ENCODE assay signal across 8 mouse cellular contexts in the genomic region with DNA sequence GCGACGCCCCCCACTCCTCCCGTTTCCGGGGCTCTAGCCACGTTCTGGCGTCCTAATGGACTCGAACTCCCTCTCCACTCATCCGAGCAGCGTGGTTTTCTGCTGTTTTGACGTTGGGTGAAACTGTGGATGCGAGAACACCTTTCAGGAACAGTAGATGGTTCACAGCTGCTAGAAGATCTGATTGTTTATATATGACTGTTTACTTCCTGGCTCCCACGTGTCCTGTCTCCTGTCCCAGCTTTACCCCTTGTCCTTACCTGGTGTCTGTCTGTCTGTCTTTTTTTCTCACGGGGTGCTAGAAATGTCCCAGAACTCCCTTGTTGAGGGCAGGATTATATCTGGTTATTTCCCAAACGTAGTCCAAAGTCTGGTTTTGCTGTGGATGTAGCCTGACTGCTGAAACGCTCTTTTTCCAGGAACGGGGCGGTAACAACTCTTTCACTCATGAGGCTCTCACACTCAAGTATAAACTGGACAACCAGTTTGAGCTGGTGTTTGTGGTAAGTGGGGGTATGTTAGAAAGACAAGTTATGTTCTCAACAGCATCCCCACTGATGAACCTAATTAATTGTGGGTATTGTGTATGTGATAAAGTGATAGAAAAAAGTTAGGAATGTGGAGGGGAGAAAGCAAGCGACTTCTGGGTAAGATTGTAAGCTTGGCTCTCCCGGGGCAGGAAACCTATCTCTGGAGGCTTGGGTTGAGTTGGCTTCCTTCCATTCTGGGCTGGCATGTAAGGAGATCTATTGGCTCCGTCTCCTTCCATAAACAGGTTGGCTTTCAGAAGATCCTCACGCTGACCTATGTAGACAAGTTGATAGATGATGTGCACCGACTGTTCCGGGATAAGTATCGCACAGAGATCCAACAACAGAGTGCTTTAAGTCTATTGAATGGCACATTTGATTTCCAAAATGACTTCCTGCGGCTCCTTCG. TPM values are rescaled to one million over a fixed set of nuclear protein-coding genes. Genes with fewer than 3 reads are reported as not detected.
DNase-seq lines count a peak whose midpoint lies in the region; ATAC-seq and TF ChIP-seq lines count a peak whose summit lies in the region.

No protein-coding gene starts in this region.

- peak overlapping the region; percentile 89 for H3K9ac ChIP-seq in neural tube, embryonic 15.5 days (replicated peaks)

- ATAC-seq in erythroblast, adult 5-6 weeks (replicated peaks; ENCODE audit: low FRiP score, poor library complexity, severe bottlenecking), result no peak
- no peak for ATAC-seq in neural tube, embryonic 15.5 days (ENCODE audit: low FRiP score)
- no peak for ATAC-seq in frontal cortex, adult (ENCODE audit: low TSS enrichment)

- H3K79me2 ChIP-seq in C2C12 (ENCODE audit: control insufficient read depth, insufficient read depth), result peaks cover 26% of the 10 kb centered on the region

- 36% methylated on average over 26 of the region's 26 CpGs for WGBS in neural tube, embryonic 15.5 days

- H3ac ChIP-seq in C2C12 (ENCODE audit: control insufficient read depth, insufficient read length, low read depth), result peak overlapping the region; percentile 73

- peaks cover 16% of the 10 kb centered on the region for H3K79me3 ChIP-seq in C2C12 (ENCODE audit: low read depth)

- H3K27me3 ChIP-seq in erythroblast, embryonic 14.5 days (ENCODE audit: control insufficient read depth), result no peaks in the 10 kb centered on the region
- no peaks in the 10 kb centered on the region for H3K27me3 ChIP-seq in C2C12 (ENCODE audit: control insufficient read depth, insufficient read depth, insufficient read length)
- no peaks in the 10 kb centered on the region for H3K27me3 ChIP-seq in neural tube, embryonic 15.5 days (replicated peaks)

- no peak overlapping the region for H3K27ac ChIP-seq in embryonic fibroblast, embryonic 13.5 days (ENCODE audit: insufficient read depth, low read length)
- peak overlapping the region; percentile 83 for H3K27ac ChIP-seq in neural tube, embryonic 15.5 days (replicated peaks)

- no peak; the same call in 1 of the 2 replicates for TF ChIP-seq POLR2A in embryonic fibroblast, embryonic 13.5 days (IDR thresholded peaks at IDR 0.05; ENCODE audit: low read depth, low read length)

- TF ChIP-seq CTCF in C2C12 (IDR thresholded peaks at IDR 0.05; ENCODE audit: control insufficient read depth, insufficient read depth, insufficient read length), result no peak
- no peak for TF ChIP-seq CTCF in embryonic fibroblast, embryonic 13.5 days (IDR thresholded peaks at IDR 0.05; ENCODE audit: borderline replicate concordance, insufficient read depth, low read length)

- H3K4me2 ChIP-seq in neural tube, embryonic 15.5 days, result peak overlapping the region; percentile 72

- peaks cover 30% of the 10 kb centered on the region for H3K4me1 ChIP-seq in erythroblast, embryonic 14.5 days (ENCODE audit: control insufficient read depth)
- H3K4me1 ChIP-seq in embryonic fibroblast, embryonic 13.5 days (ENCODE audit: control insufficient read depth, insufficient read depth, low read length), result no peaks in the 10 kb centered on the region
- peaks cover 22% of the 10 kb centered on the region for H3K4me1 ChIP-seq in neural tube, embryonic 15.5 days

- H3K4me3 ChIP-seq in erythroblast, embryonic 14.5 days (replicated peaks), result peak overlapping the region; percentile 97
- peak overlapping the region; percentile 80 for H3K4me3 ChIP-seq in C2C12 (ENCODE audit: insufficient read depth, poor library complexity, severe bottlenecking)
- H3K4me3 ChIP-seq in embryonic fibroblast, embryonic 13.5 days (ENCODE audit: insufficient read depth, low read length), result peak overlapping the region; percentile 90
- H3K4me3 ChIP-seq in neural tube, embryonic 15.5 days (replicated peaks), result peak overlapping the region; percentile 88

- peak; percentile 14 to 17 for DNase-seq in kidney, postnatal 36 days
- no peak for DNase-seq in left cerebral cortex, adult 11 months (ENCODE audit: low spot score)

- no peaks in the 10 kb centered on the region for H3K9me3 ChIP-seq in erythroblast, embryonic 14.5 days (ENCODE audit: control insufficient read depth, low read length)
- H3K9me3 ChIP-seq in neural tube, embryonic 15.5 days (replicated peaks), result no peaks in the 10 kb centered on the region

- peaks cover 72% of the 10 kb centered on the region for H3K36me3 ChIP-seq in erythroblast, embryonic 14.5 days (ENCODE audit: control insufficient read depth)
- peaks cover 55% of the 10 kb centered on the region for H3K36me3 ChIP-seq in C2C12 (ENCODE audit: control insufficient read depth, insufficient read depth)
- peaks cover 55% of the 10 kb centered on the region for H3K36me3 ChIP-seq in neural tube, embryonic 15.5 days

TF ChIP-seq in C2C12, 6 proteins besides CTCF, POLR2A, EP300 and RAD21:
- TF ChIP-seq MYOD1 (IDR thresholded peaks at IDR 0.05; ENCODE audit: control insufficient read depth, insufficient read length, low read depth) (no peak), FOSL1 (IDR thresholded peaks at IDR 0.05; ENCODE audit: insufficient read depth, low read length, poor library complexity, severe bottlenecking) (no peak), USF1 (IDR thresholded peaks at IDR 0.05; ENCODE audit: low read depth) (no peak), MAX (IDR thresholded peaks at IDR 0.05) (peak; percentile 49), CEBPB (IDR thresholded peaks at IDR 0.05; ENCODE audit: low read depth) (no peak), MYOG (IDR thresholded peaks at IDR 0.05; ENCODE audit: control insufficient read depth, extremely low read depth, insufficient read length) (no peak)

RNA-seq across cellular contexts. Expression of gene Foxred1, which starts 1.0 kb away (rescaled TPM):
- polyA plus RNA-seq in erythroblast, embryonic 14.5 days (2012), result 0.41 and 0.56 TPM in 2 replicates
- 4.8 and 9.0 TPM in 2 replicates for total RNA-seq in erythroblast, adult 5-6 weeks (2015; ENCODE audit: low replicate concordance)
- 7.3 and 10.7 TPM in 2 replicates for total RNA-seq in erythroblast, adult 5-6 weeks (2017; ENCODE audit: low replicate concordance)
- 14.4 TPM for polyA plus RNA-seq in C2C12 (2012; fragmentation: generic; extraction: Trizol)
- polyA plus RNA-seq in embryonic fibroblast, embryonic 13.5 days (2011; ENCODE audit: insufficient read length, low read depth, missing spikeins), result 24.1 and 28.5 TPM in 2 replicates
- 48.2 and 50.1 TPM in 2 replicates for polyA plus RNA-seq in neural tube, embryonic 15.5 days (2015; fragmentation: Nextera tagmentation; extraction: Ambion mirVana)

RNA-seq across cellular contexts. Expression of gene Tirap, which starts 11.8 kb away (rescaled TPM):
- 0.07 and 0.10 TPM in 2 replicates for polyA plus RNA-seq in erythroblast, embryonic 14.5 days (2012)
- 2.1 and 4.4 TPM in 2 replicates for total RNA-seq in erythroblast, adult 5-6 weeks (2015; ENCODE audit: low replicate concordance)
- total RNA-seq in erythroblast, adult 5-6 weeks (2017; ENCODE audit: low replicate concordance), result 2.2 and 4.5 TPM in 2 replicates
- 5.4 TPM for polyA plus RNA-seq in C2C12 (2012; fragmentation: generic; extraction: Trizol)
- 17.2 and 18.7 TPM in 2 replicates for polyA plus RNA-seq in embryonic fibroblast, embryonic 13.5 days (2011; ENCODE audit: insufficient read length, low read depth, missing spikeins)
- 4.7 and 5.6 TPM in 2 replicates for polyA plus RNA-seq in neural tube, embryonic 15.5 days (2015; fragmentation: Nextera tagmentation; extraction: Ambion mirVana)

RNA-seq across cellular contexts. Expression of gene Srpr, which starts 11.9 kb away (rescaled TPM):
- polyA plus RNA-seq in erythroblast, embryonic 14.5 days (2012), result 0.85 and 0.93 TPM in 2 replicates
- 20.3 and 26.1 TPM in 2 replicates for total RNA-seq in erythroblast, adult 5-6 weeks (2015; ENCODE audit: low replicate concordance)
- 14.6 and 25.5 TPM in 2 replicates for total RNA-seq in erythroblast, adult 5-6 weeks (2017; ENCODE audit: low replicate concordance)
- 86.3 TPM for polyA plus RNA-seq in C2C12 (2012; fragmentation: generic; extraction: Trizol)
- polyA plus RNA-seq in embryonic fibroblast, embryonic 13.5 days (2011; ENCODE audit: insufficient read length, low read depth, missing spikeins), result 145 and 164 TPM in 2 replicates
- polyA plus RNA-seq in neural tube, embryonic 15.5 days (2015; fragmentation: Nextera tagmentation; extraction: Ambion mirVana), result 67.2 and 69.1 TPM in 2 replicates

RNA-seq across cellular contexts. Expression of gene Dcps, which starts 36.0 kb away (rescaled TPM):
- 11.0 and 14.3 TPM in 2 replicates for polyA plus RNA-seq in erythroblast, embryonic 14.5 days (2012)
- total RNA-seq in erythroblast, adult 5-6 weeks (2015; ENCODE audit: low replicate concordance), result 6.1 and 7.5 TPM in 2 replicates
- 7.4 and 8.3 TPM in 2 replicates for total RNA-seq in erythroblast, adult 5-6 weeks (2017; ENCODE audit: low replicate concordance)
- 74.7 TPM for polyA plus RNA-seq in C2C12 (2012; fragmentation: generic; extraction: Trizol)
- polyA plus RNA-seq in embryonic fibroblast, embryonic 13.5 days (2011; ENCODE audit: insufficient read length, low read depth, missing spikeins), result 21.7 and 22.3 TPM in 2 replicates
- 69.1 and 73.7 TPM in 2 replicates for polyA plus RNA-seq in neural tube, embryonic 15.5 days (2015; fragmentation: Nextera tagmentation; extraction: Ambion mirVana)

RNA-seq across cellular contexts. Expression of gene Fam118b, which starts 55.8 kb away (rescaled TPM):
- polyA plus RNA-seq in erythroblast, embryonic 14.5 days (2012), result 0.20 and 0.31 TPM in 2 replicates
- total RNA-seq in erythroblast, adult 5-6 weeks (2015; ENCODE audit: low replicate concordance), result 3.3 and 10.7 TPM in 2 replicates
- 2.8 and 4.2 TPM in 2 replicates for total RNA-seq in erythroblast, adult 5-6 weeks (2017; ENCODE audit: low replicate concordance)
- polyA plus RNA-seq in C2C12 (2012; fragmentation: generic; extraction: Trizol), result 19.8 TPM
- polyA plus RNA-seq in embryonic fibroblast, embryonic 13.5 days (2011; ENCODE audit: insufficient read length, low read depth, missing spikeins), result 30.3 and 31.4 TPM in 2 replicates
- polyA plus RNA-seq in neural tube, embryonic 15.5 days (2015; fragmentation: Nextera tagmentation; extraction: Ambion mirVana), result 47.5 and 48.8 TPM in 2 replicates

Comparison
In these comparisons a context has a peak if more than half of its experiments do, and no peak if none do; other contexts are left out.
1. RNA of gene Srpr, which starts 11.9 kb away (polyA plus RNA-seq): 145 to 164 TPM in embryonic fibroblast, embryonic 13.5 days, 86.3 TPM in C2C12 (single experiment) and 67.2 to 69.1 TPM in neural tube, embryonic 15.5 days; 0.85 to 0.93 TPM in erythroblast, embryonic 14.5 days; every median in the first group is over 10 times any median in the second.
2. Peak in every context shown above with its lines, with median percentiles within 50 percentile points of each other: H3K4me3 ChIP-seq.